ENCODE assay signal across 30 mouse cellular contexts in the genomic region with DNA sequence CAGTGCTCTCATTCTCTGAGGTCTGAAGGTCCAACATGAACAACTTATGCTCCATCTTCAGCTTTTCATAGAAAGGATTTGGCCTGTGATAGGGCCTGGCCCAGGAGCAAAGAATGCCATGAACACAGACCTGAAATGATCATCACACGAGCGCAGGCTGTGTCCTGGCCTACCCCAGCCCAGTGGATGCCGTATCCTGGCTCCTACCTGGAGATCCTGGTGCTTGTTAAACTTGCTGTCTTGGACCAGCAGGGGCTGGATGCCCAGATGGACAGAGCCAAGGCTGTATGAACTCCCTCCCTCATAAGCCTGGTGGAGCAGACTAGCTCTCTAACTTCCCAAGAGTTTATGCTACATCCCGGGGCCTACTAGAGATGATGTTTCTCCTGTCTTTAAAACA.
"Had no signal": no experiment of that assay in that cellular context is flagged by ENCODE, and none has a peak within 500 bp of the region (broad histone marks: within the 10 kb centered on the region; RNA-seq: fewer than 3 reads in every experiment).

No protein-coding gene starts in this region.

- H3K4me2 ChIP-seq: limb, embryonic 12.5 days; limb, embryonic 13.5 days; limb, embryonic 15.5 days; liver, embryonic 11.5 days; liver, embryonic 12.5 days; liver, embryonic 13.5 days; liver, embryonic 15.5 days; lung, embryonic 14.5 days; lung, embryonic 15.5 days; midbrain, embryonic 11.5 days; midbrain, embryonic 12.5 days; midbrain, embryonic 13.5 days; midbrain, embryonic 15.5 days had no signal

- H3K9ac ChIP-seq: limb, embryonic 12.5 days; limb, embryonic 13.5 days; limb, embryonic 15.5 days; liver, embryonic 12.5 days; liver, embryonic 13.5 days; liver, embryonic 14.5 days; liver, embryonic 15.5 days; liver, postnatal 0 days; lung, embryonic 14.5 days; lung, embryonic 15.5 days; midbrain, embryonic 12.5 days; midbrain, embryonic 13.5 days; midbrain, embryonic 15.5 days had no signal

- H3K36me3 ChIP-seq: limb, embryonic 10.5 days; limb, embryonic 12.5 days; limb, embryonic 13.5 days; limb, embryonic 15.5 days; liver, embryonic 12.5 days; liver, embryonic 13.5 days; liver, embryonic 15.5 days; lung, embryonic 15.5 days; midbrain, embryonic 10.5 days; midbrain, embryonic 12.5 days; midbrain, embryonic 13.5 days; midbrain, embryonic 15.5 days had no signal

- ATAC-seq: liver, embryonic 12.5 days; liver, postnatal 0 days; lung, postnatal 0 days; midbrain, embryonic 13.5 days; midbrain, embryonic 15.5 days; midbrain, embryonic 16.5 days had no signal

- H3K27ac ChIP-seq: limb, embryonic 10.5 days; limb, embryonic 12.5 days; limb, embryonic 13.5 days; limb, embryonic 15.5 days; liver, embryonic 12.5 days; liver, embryonic 13.5 days; liver, embryonic 14.5 days; liver, embryonic 15.5 days; lung, embryonic 15.5 days; macrophage; midbrain, embryonic 10.5 days; midbrain, embryonic 12.5 days; midbrain, embryonic 13.5 days; midbrain, embryonic 15.5 days had no signal

- H3K4me3 ChIP-seq: limb, embryonic 10.5 days; limb, embryonic 12.5 days; limb, embryonic 13.5 days; limb, embryonic 15.5 days; liver, embryonic 12.5 days; liver, embryonic 13.5 days; liver, embryonic 15.5 days; lung, embryonic 15.5 days; megakaryocyte, embryonic 14.5 days; midbrain, embryonic 10.5 days; midbrain, embryonic 12.5 days; midbrain, embryonic 13.5 days; midbrain, embryonic 15.5 days; myocyte had no signal

- H3K27me3 ChIP-seq: limb, embryonic 12.5 days; limb, embryonic 13.5 days; limb, embryonic 15.5 days; liver, embryonic 12.5 days; liver, embryonic 13.5 days; liver, embryonic 15.5 days; lung, embryonic 15.5 days; midbrain, embryonic 12.5 days; midbrain, embryonic 13.5 days; midbrain, embryonic 15.5 days had no signal

- H3K9me3 ChIP-seq: limb, embryonic 10.5 days; limb, embryonic 12.5 days; limb, embryonic 13.5 days; limb, embryonic 15.5 days; liver, embryonic 12.5 days; liver, embryonic 13.5 days; liver, embryonic 15.5 days; lung, embryonic 15.5 days; midbrain, embryonic 10.5 days; midbrain, embryonic 12.5 days; midbrain, embryonic 13.5 days; midbrain, embryonic 15.5 days had no signal

- H3K4me1 ChIP-seq: limb, embryonic 10.5 days; limb, embryonic 12.5 days; limb, embryonic 13.5 days; limb, embryonic 15.5 days; liver, embryonic 12.5 days; liver, embryonic 13.5 days; liver, embryonic 15.5 days; lung, embryonic 15.5 days; megakaryocyte, embryonic 14.5 days; midbrain, embryonic 10.5 days; midbrain, embryonic 12.5 days; midbrain, embryonic 13.5 days; midbrain, embryonic 15.5 days had no signal

- DNase-seq: left cerebral cortex, postnatal 4 days; liver; liver, embryonic 13.5 days; liver, postnatal 0 days; lung, adult 18-20 months; lung, adult 2 months; lung, postnatal 14 days; lung, postnatal 36 days; lung, postnatal 4 days; midbrain, embryonic 14.5 days had no signal
